Mouse (Mus musculus): ENCODE data around the gene Hectd2. TPM values are rescaled to one million over a fixed set of nuclear protein-coding genes. Genes with fewer than 3 reads are reported as not detected.

Hectd2 gene
- total RNA-seq (2021), result 1 to 10 TPM; 2.9 to 4.7 TPM
- long read RNA-seq, experiment 1, partial matches to known transcripts, result 0 of 1 reads
- long read RNA-seq, experiment 1, other reads (novel, unspliced or antisense), result 1 of 1 reads
- long read RNA-seq, experiment 2, partial matches to known transcripts, result 0 of 1 reads
- long read RNA-seq, experiment 2, other reads (novel, unspliced or antisense), result 1 of 1 reads

GRCm38 (mm10) chr19:36554046-36554784, at the start of gene Hectd2:
Gene Hectd2, plus strand, starts transcription at chr19:36554639.
- peak; percentile 65 for DNase-seq

GRCm38 (mm10) chr19:36504716-36505115, 49.7 kb upstream of the Hectd2 start:
- DNase-seq, result no peak

GRCm38 (mm10) chr19:36511305-36511704, 43.1 kb upstream of the Hectd2 start:
- DNase-seq, result no peak

GRCm38 (mm10) chr19:36518461-36518860, 36.0 kb upstream of the Hectd2 start:
- no peak for DNase-seq

GRCm38 (mm10) chr19:36521568-36521967, 32.9 kb upstream of the Hectd2 start:
- DNase-seq, result no peak

GRCm38 (mm10) chr19:36522558-36523195, 31.8 kb upstream of the Hectd2 start:
- no peak for DNase-seq

- no peak for DNase-seq
Measured at GRCm38 (mm10) chr19:36525071-36525470, 29.4 kb upstream of the Hectd2 start.

- DNase-seq, result no peak
Measured at GRCm38 (mm10) chr19:36533082-36533481, 21.4 kb upstream of the Hectd2 start.

- DNase-seq, result no peak
Measured at GRCm38 (mm10) chr19:36534011-36534765, 20.3 kb upstream of the Hectd2 start.

- DNase-seq, result no peak
Measured at GRCm38 (mm10) chr19:36534766-36535140, 19.7 kb upstream of the Hectd2 start.

- DNase-seq, result no peak
Measured at GRCm38 (mm10) chr19:36535186-36535585, 19.3 kb upstream of the Hectd2 start.

GRCm38 (mm10) chr19:36535878-36536277, 18.6 kb upstream of the Hectd2 start:
- DNase-seq, result no peak

GRCm38 (mm10) chr19:36536929-36537328, 17.5 kb upstream of the Hectd2 start:
- DNase-seq, result no peak

- no peak for DNase-seq
Measured at GRCm38 (mm10) chr19:36538528-36538927, 15.9 kb upstream of the Hectd2 start.

GRCm38 (mm10) chr19:36539311-36539710, 15.1 kb upstream of the Hectd2 start:
- no peak for DNase-seq

- DNase-seq, result no peak
Measured at GRCm38 (mm10) chr19:36540012-36540606, 14.3 kb upstream of the Hectd2 start.

- DNase-seq, result no peak
Measured at GRCm38 (mm10) chr19:36540776-36541175, 13.7 kb upstream of the Hectd2 start.

- DNase-seq, result no peak
Measured at GRCm38 (mm10) chr19:36553561-36554045, 836 bp upstream of the Hectd2 start.

GRCm38 (mm10) chr19:36554785-36555595, 551 bp downstream of the Hectd2 start:
- peak; percentile 46 for DNase-seq

GRCm38 (mm10) chr19:36559331-36559730, 4.9 kb downstream of the Hectd2 start:
- no peak for DNase-seq

GRCm38 (mm10) chr19:36560160-36560559, 5.7 kb downstream of the Hectd2 start:
- DNase-seq, result no peak
